Mouse (Mus musculus) fat pad, adult 2 months (tissue): ENCODE data around the gene Muc13.

Experiments
- DNase-seq: peaks from one replicate; pipeline ENCODE4 v3.0.0-alpha.2; 2011; ENCODE audit warnings: low read depth, low spot score; ENCODE audit errors: extremely low read depth

Gene Muc13

DNA sequence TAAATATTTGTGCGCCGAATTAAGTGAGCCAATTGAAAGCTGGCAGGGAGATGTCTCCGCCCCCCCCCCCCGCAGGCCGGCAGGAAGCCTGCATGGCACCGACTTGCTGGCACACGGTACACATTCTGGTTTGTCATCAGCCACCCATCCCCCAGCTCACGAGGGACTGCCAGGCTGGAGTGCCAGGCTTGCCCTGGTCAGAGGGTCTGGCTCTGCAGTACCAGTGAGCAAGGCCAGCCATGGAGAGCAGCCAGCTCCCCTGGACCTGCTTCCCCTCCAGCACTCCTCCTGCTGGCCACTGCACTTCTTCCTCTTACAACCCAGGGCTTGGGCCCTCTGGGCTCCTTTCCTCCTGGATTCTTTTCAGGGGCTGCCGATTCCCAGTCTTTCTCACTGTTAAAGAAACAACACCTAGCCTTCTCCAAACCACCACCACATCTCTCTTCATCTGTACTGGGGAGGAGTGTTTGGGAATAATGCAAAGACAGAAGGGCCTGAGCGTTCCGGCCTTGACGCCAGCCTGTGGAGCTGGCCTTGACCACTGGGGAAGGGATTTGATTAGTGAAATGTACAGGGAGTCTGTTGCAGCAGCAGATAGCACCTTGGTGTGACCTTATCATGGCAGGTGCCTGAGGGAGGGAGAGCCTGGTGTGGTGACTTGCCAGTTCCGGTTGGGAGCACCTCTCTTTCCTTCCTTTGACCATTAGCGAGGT lies 66.3 kb downstream of the Muc13 start:
- DNase-seq, result no peak

GRCm38 (mm10) chr16:33862406-33862805 lies 68.6 kb downstream of the Muc13 start:
- no peak for DNase-seq

DNA sequence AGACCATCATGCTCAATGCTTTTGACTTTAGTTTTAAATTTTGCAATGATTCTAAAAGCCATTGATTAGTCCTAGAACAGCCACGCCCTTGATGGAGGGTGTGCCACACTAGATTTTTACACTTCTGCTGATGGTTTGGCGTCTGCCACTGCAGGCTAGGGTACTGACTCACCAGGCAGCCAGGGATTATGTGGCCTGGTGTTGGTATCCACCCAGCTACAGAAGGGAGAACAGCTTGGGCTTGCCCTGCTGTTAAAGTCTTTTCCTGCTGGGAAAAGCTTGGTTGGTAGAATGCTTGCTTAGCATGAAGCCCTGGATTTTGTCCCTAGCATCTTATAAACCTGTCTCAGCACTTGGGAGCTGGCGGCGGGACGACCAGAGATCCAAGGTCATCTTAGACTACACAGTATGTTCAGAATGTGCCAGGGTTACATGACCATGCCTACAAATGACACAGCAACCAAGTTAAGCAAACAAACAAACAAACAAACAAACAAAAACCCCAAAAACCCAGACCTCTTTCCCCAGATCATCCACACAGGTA lies 69.4 kb downstream of the Muc13 start:
- DNase-seq, result no peak
